In genomic region chr3:126869561-126869960, GRCm38 (mm10) we compare ENCODE assay signal across 19 mouse cellular contexts.
A peak's percentile ranks its signal among the peaks of the same experiment; 100 is the strongest.
DNase-seq lines count a peak whose midpoint lies in the region; ATAC-seq and TF ChIP-seq lines count a peak whose summit lies in the region.
"Had no signal": no experiment of that assay in that cellular context is flagged by ENCODE, and none has a peak within 500 bp of the region (broad histone marks: within the 10 kb centered on the region; RNA-seq: fewer than 3 reads in every experiment).

No protein-coding gene starts in this region.

- no peaks in the 10 kb centered on the region for H3K27me3 ChIP-seq in forebrain, embryonic 13.5 days
- no peaks in the 10 kb centered on the region for H3K27me3 ChIP-seq in forebrain, embryonic 10.5 days (ENCODE audit: poor library complexity, severe bottlenecking)
- H3K27me3 ChIP-seq in lung, embryonic 16.5 days (ENCODE audit: control insufficient read depth, insufficient read depth, low read depth, low read length), result no peaks in the 10 kb centered on the region
- H3K27me3 ChIP-seq in Patski, result no peaks in the 10 kb centered on the region
- H3K27me3 ChIP-seq in neural tube, embryonic 15.5 days (replicated peaks), result no peaks in the 10 kb centered on the region
- H3K27me3 ChIP-seq: heart, embryonic 12.5 days; limb, embryonic 12.5 days had no signal

- no peak overlapping the region for H3K9ac ChIP-seq in forebrain, embryonic 13.5 days
- no peak overlapping the region for H3K9ac ChIP-seq in lung, embryonic 16.5 days (ENCODE audit: low read length)
- no peak overlapping the region for H3K9ac ChIP-seq in neural tube, embryonic 15.5 days (replicated peaks)
- H3K9ac ChIP-seq: heart, embryonic 12.5 days; limb, embryonic 12.5 days; liver, postnatal 0 days had no signal

- no peak for DNase-seq in forebrain, embryonic 10.5 days (ENCODE audit: extremely low spot score, low spot score)
- DNase-seq in lung, postnatal 14 days, result no peak
- peak; percentile 65 for DNase-seq in Patski (ENCODE audit: low read depth, low spot score)
- no peak for DNase-seq in adrenal gland, adult 8-10 months
- DNase-seq in thymus, adult 18-20 months, result no peak
- DNase-seq: cerebellum, adult 8-10 months; embryo, embryonic 11 days; gastrocnemius, postnatal 25 days; kidney, postnatal 25 days; liver, postnatal 0 days; right cerebral cortex, postnatal 14 days; thymus, postnatal 36 days had no signal

- H3K4me1 ChIP-seq in forebrain, embryonic 13.5 days, result no peaks in the 10 kb centered on the region
- peaks cover 3% of the 10 kb centered on the region; the same call in 1 of the 2 replicates for H3K4me1 ChIP-seq in forebrain, embryonic 10.5 days
- no peaks in the 10 kb centered on the region for H3K4me1 ChIP-seq in lung, embryonic 16.5 days (replicated peaks; ENCODE audit: control insufficient read depth, insufficient read depth, low read length)
- H3K4me1 ChIP-seq in neural tube, embryonic 15.5 days, result 0 out of 2 replicates have a peak, but pooled peaks cover 4% of the 10 kb centered on the region
- H3K4me1 ChIP-seq: heart, embryonic 12.5 days; limb, embryonic 12.5 days had no signal

- POLR2A ChIA-PET in Patski (lab: Charles Lee), result no interaction called here

- in situ Hi-C loops in Patski (cut with MboI; ENCODE audit: low pct_unique_long_range_greater_than_20kb), result no loop called here

- no peak for TF ChIP-seq CTCF in Patski (IDR thresholded peaks at IDR 0.05)

- H3K27ac ChIP-seq in forebrain, embryonic 13.5 days, result no peak overlapping the region
- H3K27ac ChIP-seq in forebrain, embryonic 10.5 days, result no peak overlapping the region
- no peak overlapping the region; the same call in 1 of the 2 replicates for H3K27ac ChIP-seq in lung, embryonic 16.5 days (ENCODE audit: low read length)
- 0 out of 2 replicates have a peak overlapping the region, but pooled peaks have one; percentile 5 for H3K27ac ChIP-seq in neural tube, embryonic 15.5 days (replicated peaks)
- H3K27ac ChIP-seq: limb, embryonic 12.5 days had no signal

- CTCF ChIA-PET in Patski (lab: Charles Lee), result interaction anchor here (1.2 kb wide), 1 partner anchor 15 kb away, joined by 3 read pairs; no protein-coding TSS in a partner anchor

- no peak overlapping the region for H3K4me3 ChIP-seq in forebrain, embryonic 13.5 days
- H3K4me3 ChIP-seq in forebrain, embryonic 10.5 days, result no peak overlapping the region
- H3K4me3 ChIP-seq in lung, embryonic 16.5 days (ENCODE audit: low read length), result no peak overlapping the region
- no peak overlapping the region for H3K4me3 ChIP-seq in neural tube, embryonic 15.5 days (replicated peaks)
- H3K4me3 ChIP-seq: heart, embryonic 12.5 days; limb, embryonic 12.5 days had no signal

- ATAC-seq in forebrain, embryonic 13.5 days, result peak; percentile 51; the same call in 1 of the 2 replicates
- peak; percentile 88 for ATAC-seq in lung, embryonic 16.5 days (ENCODE audit: low read depth)
- ATAC-seq in Patski, result peak; percentile 90
- ATAC-seq in neural tube, embryonic 15.5 days (ENCODE audit: low FRiP score), result peak; percentile 77; the same call in 1 of the 2 replicates
- ATAC-seq: activated CD4-positive, CD25-positive, alpha-beta regulatory T cell, adult 4 months; inflammation-experienced regulatory T-cells, adult 6 months; liver, postnatal 0 days had no signal

- no peaks in the 10 kb centered on the region for H3K9me3 ChIP-seq in forebrain, embryonic 13.5 days (replicated peaks)
- H3K9me3 ChIP-seq in forebrain, embryonic 10.5 days, result no peaks in the 10 kb centered on the region
- no peaks in the 10 kb centered on the region for H3K9me3 ChIP-seq in lung, embryonic 16.5 days (ENCODE audit: control insufficient read depth, low read length)
- H3K9me3 ChIP-seq in neural tube, embryonic 15.5 days (replicated peaks), result no peaks in the 10 kb centered on the region
- H3K9me3 ChIP-seq: heart, embryonic 12.5 days; limb, embryonic 12.5 days had no signal

- H3K36me3 ChIP-seq in forebrain, embryonic 13.5 days (ENCODE audit: poor library complexity, severe bottlenecking), result no peaks in the 10 kb centered on the region
- no peaks in the 10 kb centered on the region for H3K36me3 ChIP-seq in forebrain, embryonic 10.5 days (replicated peaks)
- no peaks in the 10 kb centered on the region for H3K36me3 ChIP-seq in lung, embryonic 16.5 days (ENCODE audit: control insufficient read depth, insufficient read depth, low read length)
- H3K36me3 ChIP-seq in neural tube, embryonic 15.5 days, result no peaks in the 10 kb centered on the region
- H3K36me3 ChIP-seq: heart, embryonic 12.5 days; limb, embryonic 12.5 days had no signal

- WGBS in forebrain, embryonic 13.5 days, result 32% methylated on average over 3 of the region's 3 CpGs
- WGBS in forebrain, embryonic 10.5 days, result 71% methylated on average over 3 of the region's 3 CpGs
- WGBS in lung, embryonic 16.5 days, result 69% methylated on average over 3 of the region's 3 CpGs
- 36% methylated on average over 3 of the region's 3 CpGs for WGBS in neural tube, embryonic 15.5 days

- no peak overlapping the region for H3K4me2 ChIP-seq in forebrain, embryonic 13.5 days
- H3K4me2 ChIP-seq in lung, embryonic 16.5 days (ENCODE audit: low read depth, low read length), result no peak overlapping the region
- H3K4me2 ChIP-seq in neural tube, embryonic 15.5 days, result no peak overlapping the region
- H3K4me2 ChIP-seq: heart, embryonic 12.5 days; limb, embryonic 12.5 days had no signal
